7 mouse cellular contexts compared by ENCODE assay signal in genomic region chr8:83748708-83749107, GRCm38 (mm10). TPM values are rescaled to one million over a fixed set of nuclear protein-coding genes. Genes with fewer than 3 reads are reported as not detected.
DNase-seq lines count a peak whose midpoint lies in the region; ATAC-seq and TF ChIP-seq lines count a peak whose summit lies in the region.

No protein-coding gene starts in this region.

- intact Hi-C loops in left cerebral cortex, postnatal 4 days (cut with DNase I) = no loop called here

- H3K4me1 ChIP-seq in MEL (ENCODE audit: control insufficient read depth in 1 of 2, insufficient read depth in 2 of 2, low read length in 2 of 2) = peaks cover 4 to 8% of the 10 kb centered on the region in 2 experiments
- peaks cover 25% of the 10 kb centered on the region for H3K4me1 ChIP-seq in heart, embryonic 13.5 days
- H3K4me1 ChIP-seq in liver, embryonic 14.5 days (replicated peaks; ENCODE audit: control insufficient read depth in 2 of 2, insufficient read depth in 2 of 2, low read length in 1 of 2) = peaks cover 0 to 7% of the 10 kb centered on the region in 2 experiments; a peak in 2 of 4 replicates

- H3K4me2 ChIP-seq in heart, embryonic 13.5 days = peak overlapping the region; percentile 83
- H3K4me2 ChIP-seq in liver, embryonic 14.5 days (ENCODE audit: low read depth) = no peak overlapping the region

- H3K9ac ChIP-seq in MEL (ENCODE audit: control insufficient read depth, low read depth, low read length, poor library complexity, severe bottlenecking) = peak overlapping the region; percentile 6; the same call in 1 of the 2 replicates
- H3K9ac ChIP-seq in heart, embryonic 13.5 days = peak overlapping the region; percentile 86
- no peak overlapping the region for H3K9ac ChIP-seq in liver, embryonic 14.5 days (replicated peaks)

- H3K27ac ChIP-seq in MEL (ENCODE audit: control insufficient read depth, low read depth, low read length) = no peak overlapping the region
- H3K27ac ChIP-seq in heart, embryonic 13.5 days (replicated peaks) = peak overlapping the region; percentile 91
- no peak overlapping the region for H3K27ac ChIP-seq in liver, embryonic 14.5 days

- TF ChIP-seq RAD21 in MEL (IDR thresholded peaks at IDR 0.05; ENCODE audit: low read depth, low read length) = no peak

- 30% methylated on average over 3 of the region's 3 CpGs for WGBS in heart, embryonic 13.5 days
- WGBS in liver, embryonic 14.5 days (ENCODE audit: insufficient replicate concordance) = 6% methylated on average over 3 of the region's 3 CpGs

- ATAC-seq in heart, embryonic 13.5 days (ENCODE audit: extremely low read depth, insufficient number of reproducible peaks, low FRiP score, low TSS enrichment) = no peak
- ATAC-seq in liver, embryonic 14.5 days (ENCODE audit: insufficient read depth) = peak; percentile 37; the same call in 1 of the 2 replicates

- peaks cover 0 to 3% of the 10 kb centered on the region in 2 experiments; a peak in 2 of 4 replicates for H3K36me3 ChIP-seq in MEL (ENCODE audit: control insufficient read depth in 1 of 2, insufficient read depth in 2 of 2, low read length in 2 of 2)
- no peaks in the 10 kb centered on the region for H3K36me3 ChIP-seq in heart, embryonic 13.5 days
- no peaks in the 10 kb centered on the region for H3K36me3 ChIP-seq in liver, embryonic 14.5 days (replicated peaks; ENCODE audit: control insufficient read depth, insufficient read depth, low read depth)

- peak overlapping the region in 1 of 2 experiments; percentile 40; a peak in 1 of 4 replicates for H3K4me3 ChIP-seq in MEL (ENCODE audit: control insufficient read depth in 1 of 2, insufficient read depth in 1 of 2, low read depth in 2 of 2, low read length in 2 of 2)
- H3K4me3 ChIP-seq in heart, embryonic 13.5 days = no peak overlapping the region
- H3K4me3 ChIP-seq in liver, embryonic 14.5 days (ENCODE audit: insufficient read depth in 1 of 2, low read depth in 2 of 2, low read length in 2 of 2) = no peak overlapping the region

- no peaks in the 10 kb centered on the region for H3K9me3 ChIP-seq in MEL (replicated peaks; ENCODE audit: insufficient read depth, low read length)
- H3K9me3 ChIP-seq in heart, embryonic 13.5 days = no peaks in the 10 kb centered on the region
- no peaks in the 10 kb centered on the region for H3K9me3 ChIP-seq in liver, embryonic 14.5 days (ENCODE audit: control insufficient read depth, low read length)

- peak; percentile 93 to 96 for DNase-seq in B cell, adult 2 months
- DNase-seq in MEL (ENCODE audit: low read depth, low spot score) = peak; percentile 87
- DNase-seq in liver, embryonic 14.5 days (ENCODE audit: low read depth in 3 of 3, low spot score in 3 of 3) = no peak
- DNase-seq in retina, embryonic 14.5 days (ENCODE audit: low spot score) = peak; percentile 50
- no peak for DNase-seq in cerebellum, postnatal 25 days
- no peak for DNase-seq in left cerebral cortex, postnatal 4 days

- no peaks in the 10 kb centered on the region for H3K79me2 ChIP-seq in MEL (ENCODE audit: control insufficient read depth, insufficient read depth, low read length, poor library complexity)

- TF ChIP-seq POLR2A in MEL (IDR thresholded peaks at IDR 0.05; ENCODE audit: control insufficient read depth in 1 of 2, insufficient read depth in 1 of 2, low read depth in 1 of 2, low read length in 2 of 2, poor library complexity in 1 of 2) = no peak

- peak; percentile 36 to 55; a peak in 2 of 4 replicates for TF ChIP-seq EP300 in MEL (IDR thresholded peaks at IDR 0.05; ENCODE audit: low read depth in 1 of 2, low read length in 2 of 2)
- TF ChIP-seq EP300 in liver, embryonic 14.5 days (IDR thresholded peaks at IDR 0.05; ENCODE audit: low read depth) = no peak

- H3K27me3 ChIP-seq in MEL (ENCODE audit: control insufficient read depth in 1 of 2, insufficient read depth in 2 of 2, low read length in 2 of 2) = peaks cover 0 to 2% of the 10 kb centered on the region in 2 experiments; a peak in 2 of 4 replicates
- H3K27me3 ChIP-seq in heart, embryonic 13.5 days (replicated peaks) = no peaks in the 10 kb centered on the region
- H3K27me3 ChIP-seq in liver, embryonic 14.5 days (ENCODE audit: control insufficient read depth, insufficient read depth, low read length) = peaks cover 16% of the 10 kb centered on the region

- TF ChIP-seq CTCF in MEL (IDR thresholded peaks at IDR 0.05 in 2 of 3, conservative IDR thresholded peaks at IDR 0.05 in 1 of 3; ENCODE audit: control insufficient read depth in 1 of 3, insufficient read depth in 1 of 3, low read depth in 2 of 3, low read length in 3 of 3, poor library complexity in 1 of 3, severe bottlenecking in 1 of 3) = no peak
- no peak for TF ChIP-seq CTCF in liver, embryonic 14.5 days (IDR thresholded peaks at IDR 0.05; ENCODE audit: low read depth)

TF ChIP-seq in MEL, 35 proteins besides CTCF, POLR2A, EP300 and RAD21:
- peak; percentile 30; the same call in 1 of the 2 replicates for TF ChIP-seq ELF1 (IDR thresholded peaks at IDR 0.05; ENCODE audit: low read depth, low read length)
- peak; percentile 74 for TF ChIP-seq TCF12 (IDR thresholded peaks at IDR 0.05; ENCODE audit: low read depth, low read length)
- TF ChIP-seq MAZ (IDR thresholded peaks at IDR 0.05; ENCODE audit: low read depth, low read length) = 0 out of 2 replicates have a peak, but pooled peaks have one; percentile 53
- peak; percentile 56 for TF ChIP-seq RCOR1 (IDR thresholded peaks at IDR 0.05; ENCODE audit: low read depth, low read length)
- 0 out of 2 replicates have a peak, but pooled peaks have one; percentile 12 for TF ChIP-seq SMC3 (IDR thresholded peaks at IDR 0.05; ENCODE audit: low read depth, low read length)
- peak; percentile 65 for TF ChIP-seq CHD2 (IDR thresholded peaks at IDR 0.05; ENCODE audit: low read length)
- no peak for TF ChIP-seq NRF1 (IDR thresholded peaks at IDR 0.05; ENCODE audit: insufficient read depth, low read depth, low read length, poor library complexity, severe bottlenecking)
- TF ChIP-seq TBP (IDR thresholded peaks at IDR 0.05; ENCODE audit: low read depth, low read length) = peak; percentile 63; the same call in 1 of the 2 replicates
- peak; percentile 56 for TF ChIP-seq BHLHE40 (IDR thresholded peaks at IDR 0.05; ENCODE audit: borderline replicate concordance, low read depth, low read length)
- TF ChIP-seq POLR2AphosphoS5 (IDR thresholded peaks at IDR 0.05; ENCODE audit: borderline replicate concordance, low read depth, low read length) = no peak
- peak; percentile 89 for TF ChIP-seq SIN3A (IDR thresholded peaks at IDR 0.05; ENCODE audit: low read length)
- peak; percentile 99 for TF ChIP-seq ETS1 (IDR thresholded peaks at IDR 0.05; ENCODE audit: low read depth, low read length)
- peak; percentile 30; the same call in 1 of the 2 replicates for TF ChIP-seq ZC3H11A (IDR thresholded peaks at IDR 0.05; ENCODE audit: low read depth, low read length)
- peak; percentile 61 for TF ChIP-seq MXI1 (IDR thresholded peaks at IDR 0.05; ENCODE audit: low read depth, low read length)
- TF ChIP-seq TAL1 (IDR thresholded peaks at IDR 0.05; ENCODE audit: low read length) = no peak
- 0 out of 2 replicates have a peak, but pooled peaks have one; percentile 32 for TF ChIP-seq HCFC1 (IDR thresholded peaks at IDR 0.05; ENCODE audit: low read depth, low read length)
- TF ChIP-seq ZNF384 (IDR thresholded peaks at IDR 0.05; ENCODE audit: low read depth, low read length) = no peak
- TF ChIP-seq UBTF (IDR thresholded peaks at IDR 0.05; ENCODE audit: borderline replicate concordance, insufficient read depth, low read depth, low read length) = 0 out of 2 replicates have a peak, but pooled peaks have one; percentile 66
- TF ChIP-seq MEF2A (IDR thresholded peaks at IDR 0.05; ENCODE audit: extremely low read depth, insufficient replicate concordance, low read depth, low read length, poor library complexity, severe bottlenecking) = peak; percentile 79; the same call in 1 of the 2 replicates

RNA-seq across cellular contexts. Expression of gene Adgre5, which starts 7.6 kb away (rescaled TPM):
- total RNA-seq in MEL (2012; rRNA removed) = 16.1 and 18.5 TPM in 2 replicates
- 10 to 100 TPM in 1 of 2 experiments, not detected in 1; 21.4 TPM for polyA plus RNA-seq in MEL (2012; ENCODE audit: insufficient read depth in 1 of 2, insufficient read length in 2 of 2, low read depth in 1 of 2, low replicate concordance in 2 of 2, missing spikeins in 1 of 2)
- 25.0 and 28.4 TPM in 2 replicates for polyA plus RNA-seq in heart, embryonic 13.5 days (2015; fragmentation: Nextera tagmentation; extraction: Ambion mirVana)
- 8.6 and 11.3 TPM in 2 replicates for polyA plus RNA-seq in liver, embryonic 14.5 days (2012; rRNA removed)
- 8.7 and 8.9 TPM in 2 replicates for polyA plus RNA-seq in liver, embryonic 14.5 days (2014; fragmentation: Nextera tagmentation; extraction: Ambion mirVana)
- total RNA-seq in left cerebral cortex, postnatal 4 days (2021) = 10 to 100 TPM in 1 of 2 experiments, 1 to 10 TPM in 1; 9.4 to 11.5 TPM

RNA-seq across cellular contexts. Expression of gene Ddx39, which starts 33.7 kb away (rescaled TPM):
- total RNA-seq in MEL (2012; rRNA removed) = 279 and 361 TPM in 2 replicates
- polyA plus RNA-seq in MEL (2012; ENCODE audit: insufficient read depth in 1 of 2, insufficient read length in 2 of 2, low read depth in 1 of 2, low replicate concordance in 2 of 2, missing spikeins in 1 of 2) = 100 to 1,000 TPM; 272 to 304 TPM
- polyA plus RNA-seq in heart, embryonic 13.5 days (2015; fragmentation: Nextera tagmentation; extraction: Ambion mirVana) = 133 and 152 TPM in 2 replicates
- 92.3 and 110 TPM in 2 replicates for polyA plus RNA-seq in liver, embryonic 14.5 days (2012; rRNA removed)
- 191 and 199 TPM in 2 replicates for polyA plus RNA-seq in liver, embryonic 14.5 days (2014; fragmentation: Nextera tagmentation; extraction: Ambion mirVana)
- total RNA-seq in left cerebral cortex, postnatal 4 days (2021) = 10 to 100 TPM; 39.1 to 39.7 TPM

RNA-seq across cellular contexts. Expression of gene Pkn1, which starts 49.7 kb away (rescaled TPM):
- total RNA-seq in MEL (2012; rRNA removed) = 33.5 and 37.8 TPM in 2 replicates
- polyA plus RNA-seq in MEL (2012; ENCODE audit: insufficient read depth in 1 of 2, insufficient read length in 2 of 2, low read depth in 1 of 2, low replicate concordance in 2 of 2, missing spikeins in 1 of 2) = 10 to 100 TPM; 41.2 to 73.2 TPM
- 19.5 and 20.0 TPM in 2 replicates for polyA plus RNA-seq in heart, embryonic 13.5 days (2015; fragmentation: Nextera tagmentation; extraction: Ambion mirVana)
- polyA plus RNA-seq in liver, embryonic 14.5 days (2012; rRNA removed) = 8.7 and 9.5 TPM in 2 replicates
- 6.9 TPM in 2 replicates for polyA plus RNA-seq in liver, embryonic 14.5 days (2014; fragmentation: Nextera tagmentation; extraction: Ambion mirVana)
- total RNA-seq in left cerebral cortex, postnatal 4 days (2021) = 100 to 1,000 TPM in 1 of 2 experiments, 10 to 100 TPM in 1; 98.7 to 107 TPM

Comparison
In these comparisons a context has a peak if more than half of its experiments do, and no peak if none do; other contexts are left out.
1. DNase-seq: peak in B cell, adult 2 months (2 of 2), MEL (single experiment) and retina, embryonic 14.5 days (single experiment); none in liver, embryonic 14.5 days (0 of 3), cerebellum, postnatal 25 days (0 of 2) and left cerebral cortex, postnatal 4 days (single experiment).